ENCODE assay signal across 8 mouse cellular contexts in genomic region chr12:116281427-116282281, GRCm38 (mm10). TPM values are rescaled to one million over a fixed set of nuclear protein-coding genes. Genes with fewer than 3 reads are reported as not detected.
DNase-seq lines count a peak whose midpoint lies in the region; ATAC-seq lines count a peak whose summit lies in the region.

No protein-coding gene starts in this region.

- no peaks in the 10 kb centered on the region for H3K9me3 ChIP-seq in forebrain, embryonic 13.5 days (replicated peaks)
- H3K9me3 ChIP-seq in hindbrain, embryonic 11.5 days (ENCODE audit: control insufficient read depth, low read length) = no peaks in the 10 kb centered on the region

- DNase-seq in gastrocnemius, adult 18-20 months (ENCODE audit: low spot score) = peak; percentile 17
- DNase-seq in gastrocnemius, postnatal 10 days = no peak
- DNase-seq in hindbrain, embryonic 11.5 days (ENCODE audit: low spot score) = peak; percentile 41
- peak; percentile 29 to 33 for DNase-seq in left cerebral cortex, adult 18-20 months (ENCODE audit: low spot score in 2 of 2)
- DNase-seq in lung, postnatal 25 days (ENCODE audit: low spot score) = peak; percentile 16
- peak; percentile 26 to 38 for DNase-seq in right cerebral cortex, adult 2 months (ENCODE audit: low spot score in 2 of 2)

- peak; percentile 2; the same call in 1 of the 2 replicates for ATAC-seq in forebrain, embryonic 13.5 days
- no peak for ATAC-seq in hindbrain, embryonic 11.5 days (ENCODE audit: low FRiP score)

- H3K9ac ChIP-seq in forebrain, embryonic 13.5 days = peak overlapping the region; percentile 89
- peak overlapping the region; percentile 88 for H3K9ac ChIP-seq in hindbrain, embryonic 11.5 days (ENCODE audit: low read depth, low read length)

- no peaks in the 10 kb centered on the region for H3K36me3 ChIP-seq in forebrain, embryonic 13.5 days (ENCODE audit: poor library complexity, severe bottlenecking)
- H3K36me3 ChIP-seq in hindbrain, embryonic 11.5 days (ENCODE audit: control insufficient read depth, insufficient read depth, low read length) = no peaks in the 10 kb centered on the region

- under 1% methylated on average over 55 of the region's 55 CpGs for WGBS in forebrain, embryonic 13.5 days
- under 1% methylated on average over 51 of the region's 55 CpGs for WGBS in hindbrain, embryonic 11.5 days

- no peaks in the 10 kb centered on the region for H3K27me3 ChIP-seq in forebrain, embryonic 13.5 days
- no peaks in the 10 kb centered on the region for H3K27me3 ChIP-seq in hindbrain, embryonic 11.5 days (ENCODE audit: control insufficient read depth, insufficient read depth, low read length)

- H3K4me2 ChIP-seq in forebrain, embryonic 13.5 days = peak overlapping the region; percentile 99
- peak overlapping the region; percentile 95 for H3K4me2 ChIP-seq in hindbrain, embryonic 11.5 days (replicated peaks; ENCODE audit: low read depth, low read length)

- peak overlapping the region; percentile 83 for H3K4me3 ChIP-seq in brown adipose tissue, adult 24 weeks (ENCODE audit: insufficient read depth, low read depth, low read length)
- peak overlapping the region; percentile 79 for H3K4me3 ChIP-seq in forebrain, embryonic 13.5 days
- H3K4me3 ChIP-seq in hindbrain, embryonic 11.5 days (ENCODE audit: low read depth, low read length) = peak overlapping the region; percentile 97

- peaks cover 5% of the 10 kb centered on the region; the same call in 1 of the 2 replicates for H3K4me1 ChIP-seq in brown adipose tissue, adult 24 weeks (ENCODE audit: control insufficient read depth, insufficient read depth, insufficient read length, low read length)
- H3K4me1 ChIP-seq in forebrain, embryonic 13.5 days = peaks cover 16% of the 10 kb centered on the region
- no peaks in the 10 kb centered on the region for H3K4me1 ChIP-seq in hindbrain, embryonic 11.5 days (replicated peaks; ENCODE audit: control insufficient read depth, insufficient read depth, low read length)

- peak overlapping the region; percentile 39 for H3K27ac ChIP-seq in brown adipose tissue, adult 24 weeks (replicated peaks; ENCODE audit: low read depth, low read length)
- peak overlapping the region; percentile 97 for H3K27ac ChIP-seq in forebrain, embryonic 13.5 days
- peak overlapping the region; percentile 97 for H3K27ac ChIP-seq in hindbrain, embryonic 11.5 days (ENCODE audit: low read depth, low read length)

RNA-seq across cellular contexts. Expression of gene Esyt2, which starts 0.7 kb away (rescaled TPM):
- 10 to 100 TPM; 26.0 to 30.2 TPM for total RNA-seq in gastrocnemius, adult 18-20 months (2021)
- 10 to 100 TPM; 24.7 to 30.6 TPM for total RNA-seq in gastrocnemius, postnatal 10 days (2021)
- 28.8 and 46.9 TPM in 2 replicates for polyA plus RNA-seq in brown adipose tissue, adult 24 weeks (2012; ENCODE audit: insufficient read depth, insufficient read length, missing spikeins)
- 9.9 and 10.9 TPM in 2 replicates for polyA plus RNA-seq in forebrain, embryonic 13.5 days (2015; fragmentation: Nextera tagmentation; extraction: Ambion mirVana)
- polyA plus RNA-seq in hindbrain, embryonic 11.5 days (2014; fragmentation: Nextera tagmentation; extraction: Ambion mirVana) = 18.8 and 22.1 TPM in 2 replicates
- total RNA-seq in left cerebral cortex, adult 18-20 months (2021) = 10 to 100 TPM; 57.8 to 58.5 TPM

RNA-seq across cellular contexts. Expression of gene Gm11027, which starts 6.5 kb away (rescaled TPM):
- total RNA-seq in gastrocnemius, adult 18-20 months (2021) = not detected
- not detected for total RNA-seq in gastrocnemius, postnatal 10 days (2021)
- not detected in 2 replicates for polyA plus RNA-seq in brown adipose tissue, adult 24 weeks (2012; ENCODE audit: insufficient read depth, insufficient read length, missing spikeins)
- polyA plus RNA-seq in forebrain, embryonic 13.5 days (2015; fragmentation: Nextera tagmentation; extraction: Ambion mirVana) = not detected in 2 replicates
- not detected in 2 replicates for polyA plus RNA-seq in hindbrain, embryonic 11.5 days (2014; fragmentation: Nextera tagmentation; extraction: Ambion mirVana)
- total RNA-seq in left cerebral cortex, adult 18-20 months (2021) = not detected

RNA-seq across cellular contexts. Expression of gene Wdr60, which starts 18.8 kb away (rescaled TPM):
- 10 to 100 TPM; 14.8 to 16.7 TPM for total RNA-seq in gastrocnemius, adult 18-20 months (2021)
- 1 to 10 TPM; 4.8 to 5.7 TPM for total RNA-seq in gastrocnemius, postnatal 10 days (2021)
- polyA plus RNA-seq in brown adipose tissue, adult 24 weeks (2012; ENCODE audit: insufficient read depth, insufficient read length, missing spikeins) = 6.7 and 7.9 TPM in 2 replicates
- polyA plus RNA-seq in forebrain, embryonic 13.5 days (2015; fragmentation: Nextera tagmentation; extraction: Ambion mirVana) = 19.9 and 20.5 TPM in 2 replicates
- polyA plus RNA-seq in hindbrain, embryonic 11.5 days (2014; fragmentation: Nextera tagmentation; extraction: Ambion mirVana) = 15.3 and 17.3 TPM in 2 replicates
- total RNA-seq in left cerebral cortex, adult 18-20 months (2021) = 10 to 100 TPM; 17.2 to 18.2 TPM

Comparison
In these comparisons a context has a peak if more than half of its experiments do, and no peak if none do; other contexts are left out.
1. H3K27ac ChIP-seq: peak in every context shown above with its lines; median percentile 97 in forebrain, embryonic 13.5 days; 97 in hindbrain, embryonic 11.5 days; 39 in brown adipose tissue, adult 24 weeks.